Mouse (Mus musculus) cerebellum, adult 2 months (tissue): ENCODE measurements around the gene Irgc1. TPM values are rescaled to one million over a fixed set of nuclear protein-coding genes. Genes with fewer than 3 reads are reported as not detected.

Source experiments
- DNase-seq, 2 experiments: peaks; one replicate each; pipeline ENCODE4 v3.0.0; 2021
- H3K27ac ChIP-seq: fragments of 200-500 bp; 2 replicates; pipeline ENCODE4 v1.5.1; 2012; ENCODE audit warnings: low read length, control low read depth, inconsistent platforms; ENCODE audit not compliant: insufficient read depth
- H3K27me3 ChIP-seq: fragments of 200-500 bp; 2 replicates; pipeline ENCODE4 v1.6.1; 2012; ENCODE audit warnings: inconsistent platforms, mild to moderate bottlenecking, low read length, moderate library complexity; ENCODE audit not compliant: control insufficient read depth, insufficient read depth
- H3K4me1 ChIP-seq: fragments of 200-500 bp; 2 replicates; pipeline ENCODE4 v1.6.1; 2011; ENCODE audit warnings: low read length; ENCODE audit not compliant: control insufficient read depth, insufficient read depth
- H3K4me3 ChIP-seq: fragments of 200-500 bp; replicated peaks from 2 replicates; pipeline ENCODE3; 2011; ENCODE audit warnings: mild to moderate bottlenecking, low read depth, low read length, control low read depth; ENCODE audit not compliant: insufficient read depth
- CTCF ChIP-seq: fragments of 200-500 bp; IDR thresholded peaks from 2 replicates; pipeline ENCODE4 v1.5.1; 2011; ENCODE audit warnings: low read depth, mild to moderate bottlenecking, control low read depth, low read length, moderate library complexity, borderline replicate concordance; ENCODE audit not compliant: insufficient read depth
- POLR2A ChIP-seq: fragments of 200-500 bp; IDR thresholded peaks from 2 replicates; pipeline ENCODE4 v1.6.1; 2011; ENCODE audit warnings: low read length, control low read depth, borderline replicate concordance; ENCODE audit not compliant: insufficient read depth
- WGBS: fragments of 180-500 bp; shearing (Covaris S2); methylation state at CpG from one replicate; pipeline ENCODE4 v1.1.7; 2018; 5-methylcytosine and 5-hydroxymethylcytosine counted together
- polyA plus RNA-seq: library from polyadenylated mRNA; depleted of rRNA; stranded (reverse); fragments of >200 nt; gene quantifications from 2 replicates; pipeline ENCODE4 v1.2.3, GENCODE M21; 2012

Irgc1 gene
- polyA plus RNA-seq, 1 experiment, result not detected

- Histone ChIP-seq H3K4me3 (no peak overlapping the region), H3K27ac (no peak overlapping the region), H3K27me3 (no peaks in the 10 kb centered on the region), H3K4me1 (peaks cover 74% of the 10 kb centered on the region)
- WGBS, result 79% methylated on average over 8 of the region's 8 CpGs
- no peak for DNase-seq
- no peak for TF ChIP-seq POLR2A
Measured at GRCm38 (mm10) chr7:24427168-24427567, 24.9 kb downstream of the Irgc1 start.

DNA sequence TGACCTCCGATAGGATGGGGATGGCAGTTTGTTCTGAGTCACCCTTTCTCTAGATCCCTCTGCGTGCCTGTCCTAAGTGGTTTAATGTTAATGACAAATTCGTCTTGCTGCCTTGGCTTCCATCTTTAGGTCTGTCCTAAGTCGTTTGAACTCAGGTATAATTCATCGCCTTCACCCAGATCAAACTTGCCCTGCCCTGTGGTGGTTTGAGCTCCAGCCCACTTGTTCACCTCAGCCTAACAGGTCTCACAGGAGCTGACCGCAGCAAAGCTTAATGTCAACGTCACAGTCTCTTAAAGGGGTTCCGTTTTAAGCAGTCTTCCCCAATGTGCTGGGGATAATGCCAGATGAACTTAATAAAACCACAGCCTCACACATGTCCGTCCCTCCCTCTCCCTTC is 26.2 kb downstream of the Irgc1 start:
- no peak for TF ChIP-seq POLR2A
- TF ChIP-seq CTCF, result no peak
- no peak for DNase-seq
- Histone ChIP-seq H3K27me3 (no peaks in the 10 kb centered on the region), H3K4me1 (peaks cover 70% of the 10 kb centered on the region), H3K4me3 (no peak overlapping the region), H3K27ac (no peak overlapping the region)
- WGBS, result 81% methylated on average over 9 of the region's 9 CpGs

GRCm38 (mm10) chr7:24423956-24424732 is 28.0 kb downstream of the Irgc1 start:
- 7% methylated on average over 12 of the region's 12 CpGs for WGBS
- no peaks in the 10 kb centered on the region for H3K27me3 ChIP-seq
- no peak overlapping the region for H3K4me3 ChIP-seq
- TF ChIP-seq CTCF, result no peak
- no peak for TF ChIP-seq POLR2A
- peak; percentile 82 to 88 for DNase-seq
- peaks cover 60% of the 10 kb centered on the region for H3K4me1 ChIP-seq
- H3K27ac ChIP-seq, result peak overlapping the region; percentile 3

DNA sequence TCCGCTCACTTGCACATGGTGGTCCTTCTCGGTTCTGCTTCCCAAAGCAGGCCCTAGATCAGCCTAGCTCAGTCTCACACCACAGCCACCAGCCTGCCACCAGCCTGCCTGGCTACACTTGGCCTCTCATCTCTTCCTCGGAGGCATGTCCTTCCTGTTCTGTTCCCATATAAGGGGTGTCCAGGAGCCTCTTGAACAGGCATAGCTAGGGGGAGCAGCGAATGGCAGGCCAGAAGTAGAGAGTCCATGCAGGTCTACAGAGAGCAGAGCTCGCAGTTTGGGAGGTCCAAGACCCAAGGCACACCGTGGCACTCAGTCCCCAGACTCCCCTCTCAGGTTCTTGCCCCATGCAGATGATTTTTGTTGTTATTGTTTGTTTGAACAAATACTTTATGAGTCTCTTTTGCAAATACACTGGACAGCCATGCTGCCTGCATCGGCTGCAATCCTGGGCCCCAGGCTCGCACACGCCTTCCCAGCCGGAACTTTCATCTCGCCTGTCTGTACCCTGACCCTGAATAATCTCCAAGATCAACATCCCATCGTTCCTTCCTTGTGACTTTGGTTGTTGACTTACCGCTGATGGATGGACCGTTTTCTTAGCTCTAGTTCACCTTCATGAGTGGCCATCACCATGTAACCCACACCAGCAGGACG is 28.9 kb downstream of the Irgc1 start:
- TF ChIP-seq POLR2A (no peak), CTCF (no peak)
- Histone ChIP-seq H3K27ac (no peak overlapping the region), H3K4me1 (peaks cover 52% of the 10 kb centered on the region), H3K4me3 (no peak overlapping the region), H3K27me3 (no peaks in the 10 kb centered on the region)
- 83% methylated on average over 15 of the region's 15 CpGs for WGBS
- DNase-seq, result no peak

DNA sequence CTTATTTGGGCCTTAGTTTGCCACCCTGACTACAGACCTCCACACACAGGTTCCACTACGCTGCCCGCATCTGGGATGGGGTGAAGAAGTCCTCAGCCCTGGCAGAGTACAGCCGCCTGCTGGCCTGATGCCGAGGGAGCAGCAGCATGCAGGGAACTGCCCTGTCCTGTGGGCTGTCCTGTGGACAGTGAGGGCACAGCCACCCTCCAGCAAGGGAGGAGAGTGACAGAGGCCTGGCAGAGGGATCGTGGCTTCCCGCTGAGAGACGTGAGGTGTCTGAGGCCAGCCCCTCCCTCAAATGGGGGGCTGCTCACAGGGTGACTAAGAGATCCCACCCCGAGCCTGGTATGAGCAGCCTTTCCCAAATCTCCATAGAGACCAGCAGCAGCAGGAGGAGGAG is 29.8 kb downstream of the Irgc1 start:
- H3K4me1 ChIP-seq, result peaks cover 44% of the 10 kb centered on the region
- DNase-seq, result peak; percentile 62 to 64
- no peaks in the 10 kb centered on the region for H3K27me3 ChIP-seq
- WGBS, result 22% methylated on average over 8 of the region's 8 CpGs
- H3K27ac ChIP-seq, result no peak overlapping the region
- TF ChIP-seq POLR2A, result no peak
- no peak overlapping the region for H3K4me3 ChIP-seq

- H3K27ac ChIP-seq, result no peak overlapping the region
- peaks cover 42% of the 10 kb centered on the region for H3K4me1 ChIP-seq
- 16% methylated on average over 7 of the region's 7 CpGs for WGBS
- DNase-seq, result peak in 1 of 2 experiments; percentile 45
- H3K27me3 ChIP-seq, result no peaks in the 10 kb centered on the region
- H3K4me3 ChIP-seq, result no peak overlapping the region
- TF ChIP-seq CTCF, result no peak; the same call in 1 of the 2 replicates
- TF ChIP-seq POLR2A, result no peak
Measured at GRCm38 (mm10) chr7:24421648-24422047, 30.4 kb downstream of the Irgc1 start.

- H3K27me3 ChIP-seq, result no peaks in the 10 kb centered on the region
Measured at GRCm38 (mm10) chr7:24419579-24419978, 32.5 kb downstream of the Irgc1 start.

GRCm38 (mm10) chr7:24415261-24415660 is 36.8 kb downstream of the Irgc1 start:
- no peaks in the 10 kb centered on the region for H3K27me3 ChIP-seq
- H3K4me1 ChIP-seq, result peaks cover 5% of the 10 kb centered on the region; the same call in 1 of the 2 replicates
- no peak overlapping the region for H3K4me3 ChIP-seq
- 19% methylated on average over 7 of the region's 7 CpGs for WGBS
- TF ChIP-seq POLR2A, result no peak
- no peak for TF ChIP-seq CTCF
- no peak for DNase-seq
- no peak overlapping the region for H3K27ac ChIP-seq

More at GRCm38 (mm10) chr7:24419579-24419978, 32.5 kb downstream of the Irgc1 start:
- no peak overlapping the region for H3K27ac ChIP-seq
- no peak for DNase-seq
- H3K4me1 ChIP-seq, result peaks cover 32% of the 10 kb centered on the region
- no peak overlapping the region for H3K4me3 ChIP-seq
- TF ChIP-seq POLR2A, result no peak
- TF ChIP-seq CTCF, result no peak
- 57% methylated on average over 8 of the region's 8 CpGs for WGBS
